Mouse (Mus musculus) liver, adult (tissue): ENCODE results near the gene Cyp4x1.

Experiments used
- GATA4 ChIP-seq: IDR thresholded peaks from 2 replicates; pipeline ENCODE4 v1.6.1; 2014; ENCODE audit warnings: mild to moderate bottlenecking, low read length; ENCODE audit not compliant: insufficient replicate concordance

Gene Cyp4x1

DNA sequence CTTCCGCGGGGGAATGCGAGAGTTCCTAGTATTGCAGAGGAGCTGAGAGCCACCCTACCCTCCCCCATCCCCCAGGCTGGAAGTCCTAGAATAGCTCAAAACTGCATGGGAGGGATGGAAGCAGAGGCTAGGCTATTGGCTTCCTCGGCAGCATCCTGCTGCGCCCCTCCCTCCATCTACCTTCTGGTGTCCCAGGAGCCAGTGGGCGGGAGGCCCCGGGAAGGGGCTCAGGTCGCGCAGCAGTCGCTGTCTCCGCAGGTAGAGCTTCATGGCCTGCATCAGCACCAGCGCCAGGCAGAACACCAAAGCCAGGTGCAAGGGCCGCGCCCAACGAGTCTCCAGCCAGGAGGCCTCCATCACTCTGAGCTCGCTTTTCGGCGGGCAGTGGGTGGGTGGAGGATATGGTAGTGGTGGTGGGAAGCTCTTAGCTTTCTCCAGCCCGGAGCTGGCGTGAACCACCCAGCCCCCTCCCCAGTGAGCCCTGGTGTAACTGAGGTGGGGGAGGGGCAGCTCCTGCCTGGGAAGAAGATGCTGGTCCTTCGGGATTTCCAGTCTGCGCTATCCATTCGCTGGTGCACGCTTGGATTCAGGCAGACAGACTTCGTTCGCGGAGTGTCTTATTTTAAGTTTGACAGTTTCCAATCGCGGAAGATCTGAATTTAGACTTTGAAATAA, at the start of gene Cyp4x1:
Gene Cyp4x1, minus strand, starts transcription at position 661 of the 675 bp plus-strand sequence.
- no peak for TF ChIP-seq GATA4

DNA sequence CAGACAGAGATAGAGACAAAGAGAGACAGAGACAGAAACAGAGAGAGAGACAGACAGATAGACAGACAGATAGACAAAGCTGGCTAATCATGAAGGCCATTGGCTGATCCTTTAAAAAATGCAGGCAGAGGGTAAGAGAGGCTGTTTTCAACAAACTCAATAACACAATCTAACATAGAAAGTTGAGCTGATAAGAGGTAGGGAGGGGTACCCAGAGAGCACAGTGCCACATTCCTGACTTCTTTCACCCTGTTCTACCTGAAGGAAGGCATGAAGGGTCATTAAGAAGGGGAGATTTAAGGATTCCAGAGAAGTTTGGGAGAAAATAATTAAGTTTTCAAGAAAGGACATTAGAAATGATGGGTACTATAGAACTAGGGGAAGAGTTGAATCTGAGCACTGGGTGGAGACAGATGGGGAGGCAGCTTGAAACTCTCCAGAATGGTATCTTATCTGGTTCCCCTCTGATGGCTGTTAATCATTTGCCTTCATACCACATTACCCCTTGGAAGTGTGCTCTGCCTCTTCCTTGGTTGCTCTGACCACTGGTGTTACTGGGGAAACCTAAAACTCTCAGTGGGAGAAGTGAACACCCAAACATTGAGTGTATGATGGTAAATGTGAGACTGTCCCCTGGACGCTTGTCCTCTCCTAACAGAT, 40.7 kb upstream of the Cyp4x1 start:
- TF ChIP-seq GATA4: no peak

DNA sequence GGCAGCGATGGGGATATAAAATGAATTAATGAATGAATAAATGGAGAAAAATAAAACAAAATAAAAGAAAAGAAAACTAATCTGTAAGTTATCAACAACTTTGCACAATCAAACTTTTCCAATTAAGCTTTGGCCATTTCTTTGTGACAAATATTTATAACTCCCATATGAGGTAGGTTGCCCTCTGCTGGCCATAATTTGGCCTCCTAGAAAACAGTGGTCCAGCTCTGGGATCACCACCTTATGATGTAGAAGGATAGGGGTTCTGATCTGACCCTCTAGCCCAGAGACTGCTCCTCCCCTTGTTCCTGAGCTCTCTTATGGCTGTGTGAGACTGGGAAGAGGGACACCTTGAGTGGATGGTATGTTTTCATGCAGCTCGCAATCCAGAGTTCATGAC, 20.6 kb upstream of the Cyp4x1 start:
- no peak for TF ChIP-seq GATA4

DNA sequence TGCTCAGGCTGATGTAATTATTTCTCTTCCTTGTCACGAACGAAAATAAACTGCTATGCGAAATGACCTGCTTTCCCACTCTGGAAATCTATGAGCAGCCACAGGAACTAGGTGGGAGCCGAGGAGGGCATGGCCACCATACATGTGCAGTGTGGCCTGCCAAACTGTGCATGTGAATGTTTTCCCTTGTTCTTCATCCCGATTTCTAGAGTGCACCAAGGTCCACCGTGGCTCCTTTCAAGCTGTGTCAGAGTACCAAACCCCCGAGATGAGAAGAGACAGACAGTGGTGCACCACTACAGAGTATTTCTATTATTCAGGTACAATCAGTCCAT, 182 bp upstream of the Cyp4x1 start:
- no peak for TF ChIP-seq GATA4

DNA sequence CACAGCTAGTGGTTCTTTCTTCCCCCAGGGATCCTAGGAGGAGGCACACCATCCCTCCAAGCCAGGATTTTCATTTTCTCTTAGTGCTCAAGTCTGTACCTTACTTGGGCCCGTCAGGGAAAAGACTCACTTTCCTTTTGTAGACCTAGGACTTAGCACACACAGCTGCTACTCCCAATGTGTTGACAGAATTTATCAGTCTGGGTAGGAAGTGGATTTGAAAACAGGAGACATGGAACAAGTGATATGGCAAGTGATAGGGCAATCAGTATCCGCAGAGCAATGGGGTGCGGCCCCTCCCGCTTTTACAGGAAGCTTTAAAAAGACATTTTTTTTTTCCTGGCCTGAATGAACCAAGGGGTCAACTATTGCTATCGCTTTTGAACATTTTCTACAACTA, 996 bp downstream of the Cyp4x1 start:
- peak; percentile 88 for TF ChIP-seq GATA4

DNA sequence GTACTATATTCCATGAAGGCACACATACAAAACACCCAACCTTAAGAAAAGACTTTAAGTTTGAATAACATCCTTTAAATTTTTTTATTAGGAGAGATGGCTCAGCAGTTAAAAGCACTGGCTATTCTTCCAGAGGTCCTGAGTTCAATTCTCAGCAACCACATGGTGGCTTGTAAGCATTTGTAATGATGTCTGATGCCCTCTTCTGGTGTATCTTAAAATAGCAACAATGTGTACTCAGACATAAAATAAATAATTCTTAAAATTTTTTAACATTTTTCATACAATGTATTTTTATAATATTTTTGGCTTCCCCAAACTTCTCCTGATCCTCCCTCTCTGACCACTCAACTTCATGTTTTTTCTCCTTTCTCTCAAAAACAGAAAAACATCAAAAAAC, 9.4 kb downstream of the Cyp4x1 start:
- TF ChIP-seq GATA4: no peak

DNA sequence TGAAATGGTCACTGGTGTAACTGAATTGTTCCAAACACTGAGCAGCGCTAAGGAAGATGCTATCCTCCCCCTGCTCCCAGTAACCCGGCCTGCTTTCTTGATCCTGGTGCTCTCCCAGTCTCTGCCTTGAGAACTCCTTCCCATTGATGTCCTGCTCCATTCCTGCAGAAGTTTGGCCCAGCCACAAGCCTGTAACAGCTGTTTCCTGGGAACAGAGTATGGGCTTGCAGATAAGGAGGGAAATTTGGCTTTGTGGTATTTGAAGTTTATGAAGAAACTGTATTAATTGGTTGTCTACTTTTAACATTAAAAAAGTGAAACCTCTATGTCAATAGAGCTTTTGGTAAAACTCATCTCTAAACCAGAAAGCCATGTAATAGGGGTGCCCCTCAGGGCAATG, 10.6 kb downstream of the Cyp4x1 start:
- no peak for TF ChIP-seq GATA4

DNA sequence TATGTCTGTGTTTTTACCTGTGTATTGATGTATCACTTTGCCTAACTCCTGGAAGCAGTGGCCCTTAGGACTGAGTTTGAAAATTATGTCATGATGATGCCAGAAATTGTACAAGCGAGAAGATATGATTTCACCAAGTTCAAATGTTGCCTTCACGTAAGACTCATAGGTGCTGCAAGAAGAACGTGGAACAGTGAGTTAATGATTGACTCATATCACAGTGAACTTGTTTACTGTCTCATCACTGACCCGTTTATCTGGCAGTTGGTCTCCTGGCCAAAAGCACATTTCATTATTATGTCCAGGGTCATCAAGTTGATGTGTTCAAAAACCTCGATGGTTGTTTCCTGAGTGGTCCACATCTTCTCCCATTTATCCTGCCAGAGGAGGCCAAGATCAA, 12.5 kb downstream of the Cyp4x1 start:
- no peak for TF ChIP-seq GATA4

DNA sequence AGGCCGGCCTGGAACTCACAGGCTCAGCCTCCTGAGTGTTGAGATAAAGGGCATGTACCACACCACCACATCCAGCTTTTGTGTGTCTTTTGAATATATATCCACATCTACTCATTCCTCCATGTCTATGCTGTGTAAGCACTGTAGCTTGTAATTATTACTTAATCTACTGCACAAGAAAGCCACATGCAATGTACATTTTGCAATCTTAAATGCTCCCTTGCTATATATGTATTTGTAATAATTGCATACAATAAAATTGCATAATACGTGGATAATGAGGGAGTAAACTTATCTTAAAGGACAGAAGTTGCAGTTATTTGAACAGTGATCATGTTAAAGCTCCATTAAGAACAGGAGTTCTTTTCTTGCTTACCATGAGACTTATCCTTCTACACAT, 12.9 kb downstream of the Cyp4x1 start:
- TF ChIP-seq GATA4: no peak

DNA sequence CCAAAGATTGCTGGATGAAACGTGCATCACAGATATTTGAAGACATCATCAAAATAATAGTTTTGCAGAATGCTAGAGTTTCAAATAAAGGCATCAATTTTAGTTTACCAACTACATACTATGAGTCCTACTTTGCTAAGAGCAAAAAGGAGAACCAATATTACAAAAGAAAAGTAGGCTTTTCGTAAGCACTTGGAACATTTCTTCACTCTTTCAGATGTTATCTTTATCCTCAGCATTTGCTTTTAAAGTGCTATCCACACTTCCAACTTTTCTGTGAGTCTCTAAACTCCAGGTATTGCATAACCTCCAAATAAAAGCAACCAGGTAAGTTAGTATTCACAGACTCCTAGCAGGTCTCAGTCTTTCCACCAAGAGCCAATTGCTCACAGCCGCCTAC, 14.4 kb downstream of the Cyp4x1 start:
- no peak for TF ChIP-seq GATA4

DNA sequence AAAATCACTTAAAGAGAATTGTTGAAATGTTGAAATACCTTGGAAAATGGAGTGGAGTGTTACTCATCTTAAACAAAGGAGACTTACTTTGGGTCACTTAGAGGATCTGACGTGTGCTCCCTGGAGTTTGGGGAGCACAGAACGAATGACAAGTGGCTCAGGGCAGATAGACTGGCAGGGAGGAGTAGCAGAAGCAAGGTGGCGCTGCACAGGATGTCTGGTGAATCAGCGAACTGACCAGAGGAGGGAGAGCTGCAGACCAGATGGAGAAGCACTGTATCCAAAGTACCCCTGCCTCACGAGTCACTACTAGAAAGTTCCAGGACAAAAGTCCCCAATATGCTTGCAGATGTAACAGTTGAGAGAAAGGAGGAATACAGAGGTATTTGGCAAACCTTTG, 20.8 kb downstream of the Cyp4x1 start:
- TF ChIP-seq GATA4: no peak

DNA sequence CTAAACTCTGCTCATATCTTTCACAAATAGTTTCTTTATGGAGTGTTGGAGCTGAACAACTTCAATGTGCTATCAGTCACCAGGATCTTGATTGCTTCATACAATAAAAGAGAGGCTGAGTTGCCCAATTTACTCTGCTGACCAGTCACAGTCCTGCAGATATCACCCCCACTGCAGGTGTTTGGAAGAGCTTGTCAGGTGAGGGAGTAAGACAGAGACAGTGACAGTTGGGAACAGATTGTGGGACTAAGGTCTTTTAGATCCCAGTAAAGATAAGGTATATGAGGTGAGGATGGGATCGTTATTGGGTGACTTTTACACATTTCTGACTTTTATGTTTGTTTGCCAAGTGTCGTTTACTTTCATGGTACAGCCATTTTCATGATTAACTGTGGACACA, 22.9 kb downstream of the Cyp4x1 start:
- peak; percentile 50; the same call in 1 of the 2 replicates for TF ChIP-seq GATA4

DNA sequence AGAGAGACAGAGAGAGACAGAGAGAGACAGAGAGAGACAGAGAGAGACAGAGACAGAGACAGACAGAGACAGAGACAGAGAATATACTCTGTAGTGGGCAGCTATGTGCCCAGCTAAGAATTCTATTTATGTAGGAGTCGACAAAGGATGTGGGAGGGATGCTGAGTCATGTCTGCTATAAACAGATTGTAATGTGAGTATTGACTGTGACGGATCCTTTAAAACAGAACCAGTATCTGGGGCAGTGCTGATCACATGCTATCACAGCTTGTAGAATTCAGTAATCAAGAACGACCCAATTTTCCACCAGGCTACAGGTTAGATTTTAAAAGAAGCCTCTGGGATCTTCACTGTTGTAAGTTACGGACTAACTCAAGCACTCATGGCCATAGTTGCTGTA, 30.6 kb downstream of the Cyp4x1 start:
- TF ChIP-seq GATA4: no peak

DNA sequence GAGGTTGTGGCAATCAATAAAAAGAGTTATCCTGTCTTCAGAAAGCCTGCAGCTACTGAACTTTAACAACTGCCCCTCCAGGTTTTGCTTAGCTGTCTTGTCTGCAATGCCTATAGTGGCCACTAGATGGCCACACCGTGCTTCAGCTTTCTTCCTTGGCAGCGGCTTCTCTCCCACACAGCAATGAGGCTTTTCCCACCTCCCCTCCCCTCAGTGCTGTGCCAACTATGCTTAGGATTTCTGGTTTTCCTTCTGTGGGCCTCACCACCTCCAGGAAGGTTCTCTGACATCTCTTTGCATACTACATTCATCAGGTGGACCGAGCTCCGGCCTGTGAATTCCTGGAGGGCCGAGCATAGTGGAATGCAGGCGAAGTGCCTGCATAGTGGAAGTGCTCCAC, 32.4 kb downstream of the Cyp4x1 start:
- TF ChIP-seq GATA4: no peak

DNA sequence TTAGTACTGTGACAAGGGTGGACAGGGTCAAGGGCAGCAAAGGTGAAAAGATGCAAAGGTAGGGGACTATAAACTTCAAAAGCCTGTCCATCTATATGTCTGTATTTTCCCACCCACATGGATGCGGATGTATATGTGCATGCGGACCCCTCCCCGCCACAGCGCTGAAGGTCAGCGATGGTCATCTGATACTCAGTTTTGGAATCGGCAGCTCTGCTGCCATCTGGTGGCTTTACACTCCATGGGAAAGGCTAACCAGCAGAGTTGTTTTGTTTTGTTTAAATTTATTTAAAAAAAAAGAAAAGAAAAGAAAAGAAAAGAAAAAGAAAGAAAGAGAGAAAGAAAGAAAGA, 37.0 kb downstream of the Cyp4x1 start:
- TF ChIP-seq GATA4: no peak

DNA sequence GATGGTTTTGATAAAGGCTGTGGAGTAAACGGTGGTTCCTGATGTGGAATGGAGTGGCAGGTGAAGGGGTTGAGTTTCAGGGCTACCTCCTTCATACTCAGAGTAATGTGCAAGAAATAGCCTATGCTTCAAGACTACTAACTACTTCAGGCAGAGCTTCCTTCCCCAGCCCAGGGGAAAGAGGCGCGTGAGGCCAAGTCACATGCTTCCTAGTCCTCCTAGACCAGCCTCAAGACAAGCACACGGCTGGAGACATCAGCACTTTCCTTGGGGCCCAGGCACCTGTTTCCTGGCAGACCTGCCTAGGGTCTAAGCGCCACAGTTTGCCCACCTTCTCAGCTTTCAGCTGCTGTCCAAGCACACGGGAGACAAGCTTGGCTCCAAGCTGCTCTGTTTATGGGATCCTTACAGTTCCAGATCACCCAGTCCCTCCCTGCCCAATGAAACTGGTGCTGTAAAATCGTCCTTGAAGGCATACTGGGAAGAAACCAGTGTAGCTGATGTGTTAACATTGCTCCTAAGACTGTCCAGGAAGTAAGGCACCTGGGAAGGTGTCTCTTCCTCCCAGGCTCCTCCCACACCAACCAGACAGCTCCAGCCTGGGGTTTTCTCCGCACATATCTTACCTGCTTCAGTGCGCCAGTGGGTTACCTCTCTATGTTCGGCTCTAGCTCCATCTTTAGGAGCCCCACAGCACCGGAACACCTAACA, 37.5 kb downstream of the Cyp4x1 start:
- no peak for TF ChIP-seq GATA4
